In the genomic region with DNA sequence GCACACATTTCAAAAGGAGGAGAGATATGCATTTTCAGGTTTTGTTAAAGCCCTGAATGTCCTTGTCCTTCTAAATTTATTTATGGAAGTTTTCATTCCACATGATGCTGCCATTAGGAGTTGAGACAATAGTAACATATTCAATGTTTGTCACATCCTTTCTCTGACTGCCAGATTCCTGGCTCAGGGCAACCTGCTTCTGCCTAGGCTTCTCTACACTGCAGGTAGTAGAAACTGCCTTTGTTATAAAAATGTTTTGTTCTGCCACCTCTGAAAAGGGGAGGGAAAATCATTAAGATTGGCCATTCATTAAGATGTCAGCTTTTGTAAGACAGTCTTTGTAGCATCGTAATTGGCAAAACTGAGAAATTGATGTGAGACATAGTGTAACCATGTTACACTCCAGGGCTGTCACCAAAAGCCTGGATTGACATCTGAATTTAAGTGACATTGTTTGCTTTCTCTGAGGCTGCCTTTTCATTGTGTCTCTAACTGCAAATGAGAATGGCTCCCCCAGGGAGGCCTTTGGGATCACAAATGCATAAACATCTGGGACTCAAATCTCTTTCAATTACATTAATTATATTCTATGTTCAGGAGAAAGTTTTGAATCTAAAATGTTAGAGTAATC, we compare ENCODE assay signal across 19 mouse cellular contexts.
DNase-seq lines count a peak whose midpoint lies in the region; ATAC-seq and TF ChIP-seq lines count a peak whose summit lies in the region.
"Had no signal": no experiment of that assay in that cellular context is flagged by ENCODE, and none has a peak within 500 bp of the region (broad histone marks: within the 10 kb centered on the region; RNA-seq: fewer than 3 reads in every experiment).

No protein-coding gene starts in this region.

- no peak for TF ChIP-seq CTCF in forebrain, postnatal 0 days (IDR thresholded peaks at IDR 0.05; ENCODE audit: low read depth)

- H3K4me2 ChIP-seq in hindbrain, embryonic 11.5 days (replicated peaks; ENCODE audit: low read depth, low read length): no peak overlapping the region
- H3K4me2 ChIP-seq in forebrain, postnatal 0 days (ENCODE audit: low read depth): no peak overlapping the region
- H3K4me2 ChIP-seq in midbrain, embryonic 13.5 days (replicated peaks): no peak overlapping the region
- no peak overlapping the region for H3K4me2 ChIP-seq in neural tube, embryonic 15.5 days
- H3K4me2 ChIP-seq: heart, embryonic 11.5 days; kidney, embryonic 15.5 days; liver, embryonic 12.5 days; lung, embryonic 14.5 days had no signal

- H3K36me3 ChIP-seq in hindbrain, embryonic 11.5 days (ENCODE audit: control insufficient read depth, insufficient read depth, low read length): no peaks in the 10 kb centered on the region
- no peaks in the 10 kb centered on the region for H3K36me3 ChIP-seq in hindbrain, embryonic 10.5 days
- no peaks in the 10 kb centered on the region for H3K36me3 ChIP-seq in forebrain, postnatal 0 days (ENCODE audit: insufficient read depth)
- H3K36me3 ChIP-seq in midbrain, embryonic 13.5 days: no peaks in the 10 kb centered on the region
- H3K36me3 ChIP-seq in neural tube, embryonic 15.5 days: no peaks in the 10 kb centered on the region
- H3K36me3 ChIP-seq: kidney, embryonic 15.5 days; liver, embryonic 12.5 days had no signal

- H3K4me1 ChIP-seq in hindbrain, embryonic 11.5 days (replicated peaks; ENCODE audit: control insufficient read depth, insufficient read depth, low read length): peaks cover 2% of the 10 kb centered on the region; the same call in 1 of the 2 replicates
- H3K4me1 ChIP-seq in hindbrain, embryonic 10.5 days (replicated peaks): peaks cover 20% of the 10 kb centered on the region
- no peaks in the 10 kb centered on the region for H3K4me1 ChIP-seq in forebrain, postnatal 0 days (ENCODE audit: insufficient read depth)
- peaks cover 18% of the 10 kb centered on the region for H3K4me1 ChIP-seq in midbrain, embryonic 13.5 days (replicated peaks)
- 0 out of 2 replicates have a peak, but pooled peaks cover 2% of the 10 kb centered on the region for H3K4me1 ChIP-seq in neural tube, embryonic 15.5 days
- H3K4me1 ChIP-seq: kidney, embryonic 15.5 days; liver, embryonic 12.5 days had no signal

- peak; percentile 39 for DNase-seq in hindbrain, embryonic 11.5 days (ENCODE audit: low spot score)
- no peak for DNase-seq in hindbrain, embryonic 10.5 days (ENCODE audit: low spot score)
- peak; percentile 9 for DNase-seq in forebrain, postnatal 0 days
- no peak for DNase-seq in liver
- DNase-seq in cerebellum, postnatal 14 days: no peak
- no peak for DNase-seq in left cerebral cortex, postnatal 10 days (ENCODE audit: extremely low spot score in 1 of 2, low spot score in 2 of 2)
- DNase-seq: adrenal gland, postnatal 10 days; B cell, adult 2 months; cerebellum, adult 8-10 months; gastrocnemius, postnatal 36 days; heart, postnatal 14 days; lung, embryonic 14.5 days; thymus, postnatal 25 days had no signal

- ATAC-seq in hindbrain, embryonic 11.5 days (ENCODE audit: low FRiP score): peak; percentile 86
- peak; percentile 90; the same call in 1 of the 2 replicates for ATAC-seq in forebrain, postnatal 0 days
- peak; percentile 80 for ATAC-seq in midbrain, embryonic 13.5 days
- peak; percentile 35; the same call in 1 of the 2 replicates for ATAC-seq in neural tube, embryonic 15.5 days (ENCODE audit: low FRiP score)
- ATAC-seq: liver, embryonic 12.5 days had no signal

- H3K4me3 ChIP-seq in hindbrain, embryonic 11.5 days (ENCODE audit: low read depth, low read length): no peak overlapping the region
- H3K4me3 ChIP-seq in hindbrain, embryonic 10.5 days: no peak overlapping the region
- no peak overlapping the region for H3K4me3 ChIP-seq in forebrain, postnatal 0 days (ENCODE audit: low read depth, low read length)
- H3K4me3 ChIP-seq in midbrain, embryonic 13.5 days (replicated peaks): no peak overlapping the region
- no peak overlapping the region for H3K4me3 ChIP-seq in neural tube, embryonic 15.5 days (replicated peaks)
- H3K4me3 ChIP-seq: kidney, embryonic 15.5 days; liver, embryonic 12.5 days; myocyte had no signal

- intact Hi-C loops in left cerebral cortex, postnatal 10 days (cut with DNase I): no loop called here

- H3K9ac ChIP-seq in hindbrain, embryonic 11.5 days (ENCODE audit: low read depth, low read length): no peak overlapping the region
- H3K9ac ChIP-seq in forebrain, postnatal 0 days: no peak overlapping the region
- H3K9ac ChIP-seq in midbrain, embryonic 13.5 days (replicated peaks): no peak overlapping the region
- H3K9ac ChIP-seq in neural tube, embryonic 15.5 days (replicated peaks): no peak overlapping the region
- H3K9ac ChIP-seq: kidney, embryonic 15.5 days; liver, embryonic 12.5 days; lung, embryonic 14.5 days had no signal

- no peaks in the 10 kb centered on the region for H3K27me3 ChIP-seq in hindbrain, embryonic 11.5 days (ENCODE audit: control insufficient read depth, insufficient read depth, low read length)
- no peaks in the 10 kb centered on the region for H3K27me3 ChIP-seq in hindbrain, embryonic 10.5 days (ENCODE audit: insufficient read depth, poor library complexity, severe bottlenecking)
- H3K27me3 ChIP-seq in forebrain, postnatal 0 days (ENCODE audit: insufficient read depth, low read length): no peaks in the 10 kb centered on the region
- no peaks in the 10 kb centered on the region for H3K27me3 ChIP-seq in midbrain, embryonic 13.5 days
- H3K27me3 ChIP-seq in neural tube, embryonic 15.5 days (replicated peaks): no peaks in the 10 kb centered on the region
- H3K27me3 ChIP-seq: kidney, embryonic 15.5 days; liver, embryonic 12.5 days had no signal

- 18% methylated on average over 1 of the region's 1 CpGs for WGBS in hindbrain, embryonic 11.5 days
- WGBS in hindbrain, embryonic 10.5 days: 21% methylated on average over 1 of the region's 1 CpGs
- WGBS in forebrain, postnatal 0 days: 8% methylated on average over 1 of the region's 1 CpGs
- WGBS in midbrain, embryonic 13.5 days: 5% methylated on average over 1 of the region's 1 CpGs
- 10% methylated on average over 1 of the region's 1 CpGs for WGBS in neural tube, embryonic 15.5 days

- no peaks in the 10 kb centered on the region for H3K9me3 ChIP-seq in hindbrain, embryonic 11.5 days (ENCODE audit: control insufficient read depth, low read length)
- no peaks in the 10 kb centered on the region for H3K9me3 ChIP-seq in hindbrain, embryonic 10.5 days
- no peaks in the 10 kb centered on the region for H3K9me3 ChIP-seq in forebrain, postnatal 0 days (ENCODE audit: low read length)
- H3K9me3 ChIP-seq in midbrain, embryonic 13.5 days: no peaks in the 10 kb centered on the region
- no peaks in the 10 kb centered on the region for H3K9me3 ChIP-seq in neural tube, embryonic 15.5 days (replicated peaks)
- H3K9me3 ChIP-seq: kidney, embryonic 15.5 days; liver, embryonic 12.5 days had no signal

- no peak overlapping the region for H3K27ac ChIP-seq in hindbrain, embryonic 11.5 days (ENCODE audit: low read depth, low read length)
- H3K27ac ChIP-seq in hindbrain, embryonic 10.5 days: no peak overlapping the region
- H3K27ac ChIP-seq in forebrain, postnatal 0 days (ENCODE audit: low read depth, low read length): no peak overlapping the region
- peak overlapping the region; percentile 51; the same call in 1 of the 2 replicates for H3K27ac ChIP-seq in midbrain, embryonic 13.5 days
- no peak overlapping the region for H3K27ac ChIP-seq in neural tube, embryonic 15.5 days (replicated peaks)
- H3K27ac ChIP-seq: kidney, embryonic 15.5 days; liver, embryonic 12.5 days had no signal

Comparison
In these comparisons a context has a peak if more than half of its experiments do, and no peak if none do; other contexts are left out.
1. DNase-seq: peak in hindbrain, embryonic 11.5 days (single experiment) and forebrain, postnatal 0 days (single experiment); none in hindbrain, embryonic 10.5 days (single experiment), liver (single experiment), cerebellum, postnatal 14 days (0 of 2) and left cerebral cortex, postnatal 10 days (0 of 2).
2. ATAC-seq: peak in every context shown above with its lines; median percentile 90 in forebrain, postnatal 0 days; 86 in hindbrain, embryonic 11.5 days; 80 in midbrain, embryonic 13.5 days; 35 in neural tube, embryonic 15.5 days.